Mouse (Mus musculus) limb, embryonic 14.5 days (tissue): Measurements from ENCODE around the gene Zfp523. TPM values are rescaled to one million over a fixed set of nuclear protein-coding genes. Genes with fewer than 3 reads are reported as not detected.
A peak's percentile ranks its signal among the peaks of the same experiment; 100 is the strongest.

Experiments used
- ATAC-seq: fragments of 200-750 bp; cut with Nextera tagmentation; 2 replicates; pipeline ENCODE4 v1.8.0; 2017; ENCODE audit warnings: low read depth, moderate number of reproducible peaks, moderate TSS enrichment; ENCODE audit not compliant: low FRiP score
- DNase-seq: peaks from one replicate; pipeline ENCODE4 v3.0.0-alpha.2; 2015; ENCODE audit warnings: low spot score
- H3K27ac ChIP-seq: fragments of 300-500 bp; sonication (generic); replicated peaks from 2 replicates; pipeline ENCODE4 v1.5.1; 2014; ENCODE audit warnings: low read depth, mild to moderate bottlenecking, low read length, moderate library complexity, mixed read lengths
- H3K27me3 ChIP-seq: fragments of 300-500 bp; sonication (generic); 2 replicates; pipeline ENCODE4 v1.6.1; 2014; ENCODE audit warnings: low read length, mixed read lengths; ENCODE audit not compliant: control insufficient read depth, insufficient read depth
- H3K36me3 ChIP-seq: fragments of 300-500 bp; sonication (generic); 2 replicates; pipeline ENCODE4 v1.6.1; 2014; ENCODE audit warnings: mild to moderate bottlenecking, low read length, moderate library complexity, mixed read lengths; ENCODE audit not compliant: control insufficient read depth, insufficient read depth
- H3K4me1 ChIP-seq: fragments of 300-500 bp; sonication (generic); 2 replicates; pipeline ENCODE4 v1.6.1; 2014; ENCODE audit warnings: antibody characterized with exemption, low read length, mixed read lengths; ENCODE audit not compliant: control insufficient read depth, insufficient read depth
- H3K4me2 ChIP-seq: fragments of 300-500 bp; sonication (generic); replicated peaks from 2 replicates; pipeline ENCODE4 v1.6.1; 2014; ENCODE audit warnings: low read depth, mild to moderate bottlenecking, low read length, moderate library complexity; ENCODE audit not compliant: severe bottlenecking
- H3K4me3 ChIP-seq: fragments of 300-500 bp; sonication (generic); replicated peaks from 2 replicates; pipeline ENCODE4 v1.5.1; 2014; ENCODE audit warnings: low read length
- H3K9ac ChIP-seq: fragments of 300-500 bp; sonication (generic); 2 replicates; pipeline ENCODE4 v1.6.1; 2014; ENCODE audit warnings: mild to moderate bottlenecking, low read depth, low read length, moderate library complexity; ENCODE audit not compliant: severe bottlenecking
- H3K9me3 ChIP-seq: fragments of 300-500 bp; sonication (generic); 2 replicates; pipeline ENCODE4 v1.6.1; 2016; ENCODE audit warnings: low read length; ENCODE audit not compliant: control insufficient read depth
- POLR2A ChIP-seq: fragments of 200-500 bp; IDR thresholded peaks from 2 replicates; pipeline ENCODE4 v1.8.0; 2012; ENCODE audit warnings: inconsistent platforms, mild to moderate bottlenecking, moderate library complexity, borderline replicate concordance; ENCODE audit not compliant: insufficient read depth, insufficient read length; ENCODE audit errors: extremely low read depth
- WGBS: fragments of 180-500 bp; shearing (Covaris S2); extraction: QIAGEN DNeasy Blood & Tissue Kit; methylation state at CpG from one replicate; pipeline ENCODE4 v1.1.7; 2014; 5-methylcytosine and 5-hydroxymethylcytosine counted together
- polyA plus RNA-seq, 2 experiments: library from polyadenylated mRNA; depleted of rRNA in 1 of 2; stranded (reverse) in 1 of 2; unstranded in 1 of 2; fragments of >200 nt; fragmentation: Nextera tagmentation in 1 of 2; extraction: Ambion mirVana in 1 of 2; gene quantifications; 2 replicates each; pipeline versions ENCODE4 v1.2.1 to v1.2.3; 2012 to 2014

Zfp523 gene
- polyA plus RNA-seq, 2 experiments = 37.5 to 79.1 TPM

- no peak for ATAC-seq
- WGBS = 83% methylated on average over 3 of the region's 3 CpGs
Measured at GRCm38 (mm10) chr17:28193559-28193958, 16.6 kb downstream of the Zfp523 start.

GRCm38 (mm10) chr17:28195033-28195432 lies 18.1 kb downstream of the Zfp523 start:
- Histone ChIP-seq H3K27ac (no peak overlapping the region), H3K9me3 (no peaks in the 10 kb centered on the region), H3K27me3 (no peaks in the 10 kb centered on the region), H3K4me2 (no peak overlapping the region), H3K4me3 (no peak overlapping the region), H3K36me3 (peaks cover 80% of the 10 kb centered on the region), H3K4me1 (no peaks in the 10 kb centered on the region), H3K9ac (no peak overlapping the region)
- 90% methylated on average over 10 of the region's 10 CpGs for WGBS
- no peak for TF ChIP-seq POLR2A
- no peak for ATAC-seq
- no peak for DNase-seq

More at GRCm38 (mm10) chr17:28193559-28193958, 16.6 kb downstream of the Zfp523 start:
- no peak for TF ChIP-seq POLR2A
- Histone ChIP-seq H3K36me3 (peaks cover 80% of the 10 kb centered on the region), H3K4me3 (no peak overlapping the region), H3K4me1 (no peaks in the 10 kb centered on the region), H3K9ac (no peak overlapping the region), H3K27ac (no peak overlapping the region), H3K27me3 (no peaks in the 10 kb centered on the region), H3K9me3 (no peaks in the 10 kb centered on the region), H3K4me2 (no peak overlapping the region)
- no peak for DNase-seq

- no peak for TF ChIP-seq POLR2A
- Histone ChIP-seq H3K4me3 (no peak overlapping the region), H3K27me3 (no peaks in the 10 kb centered on the region), H3K4me2 (no peak overlapping the region), H3K9me3 (no peaks in the 10 kb centered on the region), H3K27ac (no peak overlapping the region), H3K9ac (0 out of 2 replicates have a peak overlapping the region, but pooled peaks have one; percentile 14), H3K36me3 (peaks cover 79% of the 10 kb centered on the region), H3K4me1 (no peaks in the 10 kb centered on the region)
- no peak for DNase-seq
- 75% methylated on average over 18 of the region's 18 CpGs for WGBS
- no peak for ATAC-seq
Measured at GRCm38 (mm10) chr17:28197646-28198045, 20.7 kb downstream of the Zfp523 start.

GRCm38 (mm10) chr17:28201982-28202381 lies 25.1 kb downstream of the Zfp523 start:
- Histone ChIP-seq H3K9me3 (no peaks in the 10 kb centered on the region), H3K4me2 (no peak overlapping the region), H3K4me3 (no peak overlapping the region), H3K27ac (no peak overlapping the region), H3K4me1 (peaks cover 2% of the 10 kb centered on the region; the same call in 1 of the 2 replicates), H3K36me3 (peaks cover 68% of the 10 kb centered on the region), H3K27me3 (no peaks in the 10 kb centered on the region), H3K9ac (no peak overlapping the region)
- no peak for TF ChIP-seq POLR2A
- ATAC-seq (no peak), DNase-seq (no peak)
- 70% methylated on average over 14 of the region's 14 CpGs for WGBS

GRCm38 (mm10) chr17:28204052-28204720 lies 27.3 kb downstream of the Zfp523 start:
- Histone ChIP-seq H3K27ac (no peak overlapping the region), H3K27me3 (no peaks in the 10 kb centered on the region), H3K36me3 (peaks cover 53% of the 10 kb centered on the region), H3K4me3 (no peak overlapping the region), H3K9me3 (no peaks in the 10 kb centered on the region), H3K4me2 (no peak overlapping the region), H3K4me1 (peaks cover 20% of the 10 kb centered on the region), H3K9ac (no peak overlapping the region)
- DNase-seq = no peak
- 37% methylated on average over 14 of the region's 14 CpGs for WGBS
- no peak for TF ChIP-seq POLR2A
- ATAC-seq = no peak
